Mouse (Mus musculus) liver, postnatal 0 days (tissue): Measurements from ENCODE around the gene Ptprq. TPM values are rescaled to one million over a fixed set of nuclear protein-coding genes. Genes with fewer than 3 reads are reported as not detected.

Experiments
- ATAC-seq: fragments of 200-750 bp; cut with Nextera tagmentation; 2 replicates; pipeline ENCODE4 v1.8.0; 2017; ENCODE audit warnings: mild to moderate bottlenecking, moderate library complexity
- DNase-seq: peaks from one replicate; pipeline ENCODE4 v3.0.0-alpha.2; 2016
- H3K27ac ChIP-seq: fragments of 300-500 bp; sonication (generic); 2 replicates; pipeline ENCODE4 v1.5.1; 2014; ENCODE audit warnings: antibody characterized with exemption, moderate library complexity, mild to moderate bottlenecking, low read depth
- H3K27me3 ChIP-seq: fragments of 300-500 bp; sonication (generic); 2 replicates; pipeline ENCODE4 v1.6.1; 2014; ENCODE audit warnings: low read length, control low read depth, mixed read lengths; ENCODE audit not compliant: insufficient read depth
- H3K36me3 ChIP-seq: fragments of 300-500 bp; sonication (generic); replicated peaks from 2 replicates; pipeline ENCODE4 v1.6.1; 2014; ENCODE audit warnings: mild to moderate bottlenecking, control low read depth, low read length, moderate library complexity, mixed read lengths; ENCODE audit not compliant: insufficient read depth
- H3K4me1 ChIP-seq: fragments of 300-500 bp; sonication (generic); 2 replicates; pipeline ENCODE4 v1.6.1; 2014; ENCODE audit warnings: antibody characterized with exemption, mild to moderate bottlenecking, control low read depth; ENCODE audit not compliant: insufficient read depth
- H3K4me2 ChIP-seq: fragments of 300-500 bp; sonication (generic); 2 replicates; pipeline ENCODE4 v1.6.1; 2014; ENCODE audit warnings: low read depth, mild to moderate bottlenecking, low read length, moderate library complexity, mixed read lengths
- H3K4me3 ChIP-seq: fragments of 300-500 bp; sonication (generic); 2 replicates; pipeline ENCODE4 v1.5.1; 2014; ENCODE audit warnings: low read depth, low read length
- H3K9ac ChIP-seq: fragments of 300-500 bp; sonication (generic); replicated peaks from 2 replicates; pipeline ENCODE4 v1.6.1; 2014; ENCODE audit warnings: mild to moderate bottlenecking, moderate library complexity
- H3K9me3 ChIP-seq: fragments of 300-500 bp; sonication (generic); 2 replicates; pipeline ENCODE4 v1.6.1; 2016; ENCODE audit warnings: mild to moderate bottlenecking, control low read depth, low read length, mixed read lengths
- CTCF ChIP-seq: sonication (generic); IDR thresholded peaks from 2 replicates; pipeline ENCODE4 v1.5.1; 2016; ENCODE audit warnings: antibody characterized with exemption, low read depth
- EP300 ChIP-seq: IDR thresholded peaks from 2 replicates; pipeline ENCODE4 v1.6.1; 2016; ENCODE audit warnings: antibody characterized with exemption, low read depth, mild to moderate bottlenecking
- WGBS: fragments of 180-500 bp; shearing (Covaris S2); extraction: QIAGEN DNeasy Blood & Tissue Kit; methylation state at CpG from one replicate; pipeline ENCODE4 v1.1.7; 2014; ENCODE audit not compliant: insufficient replicate concordance; 5-methylcytosine and 5-hydroxymethylcytosine counted together
- polyA plus RNA-seq: library from polyadenylated mRNA; unstranded; fragments of >200 nt; fragmentation: Nextera tagmentation; extraction: Ambion mirVana; gene quantifications from 2 replicates; pipeline ENCODE4 v1.2.1, GENCODE M21; 2015

Ptprq gene
- polyA plus RNA-seq, 1 experiment from 2014 or later: not detected

DNA sequence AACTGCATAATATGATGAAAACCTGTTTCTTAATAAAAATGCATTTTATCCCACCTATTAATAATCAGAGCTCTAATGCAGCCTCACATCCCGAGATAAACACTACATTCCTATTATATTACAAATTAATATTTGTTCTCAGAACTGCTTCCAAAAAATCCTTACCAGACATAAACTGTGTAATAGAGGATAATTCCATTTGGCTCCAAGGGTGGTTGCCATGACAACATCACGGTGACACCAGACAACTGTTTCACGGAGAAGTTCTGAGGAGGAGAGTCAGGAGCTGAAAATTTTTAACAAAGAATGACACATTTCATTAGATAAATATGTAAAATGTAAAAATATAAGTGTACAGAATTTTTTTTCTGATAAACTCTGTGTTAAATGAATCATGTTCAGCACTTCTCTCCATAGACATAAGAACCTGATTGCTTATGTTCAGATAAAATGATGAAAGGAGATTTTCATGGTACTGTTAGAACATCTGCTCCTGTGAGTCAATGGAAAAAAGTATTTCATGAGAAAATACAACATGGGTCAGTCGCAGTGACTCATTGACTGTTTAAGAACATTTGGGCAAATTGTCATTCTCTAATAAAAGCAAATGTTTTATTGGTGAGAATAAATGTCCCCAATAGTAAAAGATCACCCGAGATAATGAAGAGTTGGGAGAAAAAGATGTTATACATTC lies 57.3 kb downstream of the Ptprq start:
- Histone ChIP-seq H3K27me3 (no peaks in the 10 kb centered on the region), H3K36me3 (no peaks in the 10 kb centered on the region), H3K4me1 (no peaks in the 10 kb centered on the region), H3K9ac (no peak overlapping the region), H3K27ac (no peak overlapping the region), H3K4me2 (no peak overlapping the region), H3K4me3 (no peak overlapping the region), H3K9me3 (no peaks in the 10 kb centered on the region)
- 63% methylated on average over 5 of the region's 5 CpGs for WGBS
- ATAC-seq (no peak), DNase-seq (no peak)
- TF ChIP-seq CTCF (no peak), EP300 (no peak)

DNA sequence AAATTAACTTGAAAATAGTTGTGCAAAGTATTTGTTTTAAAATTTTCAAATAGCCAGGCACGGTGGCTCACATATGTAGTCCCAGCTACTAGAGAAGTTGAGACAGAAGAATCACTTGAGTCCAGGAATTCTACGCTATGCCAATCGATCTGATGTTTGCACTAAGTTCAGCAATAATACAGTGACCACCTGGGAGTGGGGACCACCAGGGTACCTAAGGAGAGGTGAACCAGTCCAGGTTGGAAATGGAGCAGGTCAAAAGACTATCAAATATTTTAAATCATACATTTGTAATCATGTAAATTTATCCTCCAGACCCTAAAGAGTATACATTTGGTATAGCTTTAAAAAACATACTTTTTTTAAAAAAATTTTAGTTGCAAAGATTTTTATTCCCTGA lies 57.9 kb downstream of the Ptprq start:
- Histone ChIP-seq H3K4me1 (no peaks in the 10 kb centered on the region), H3K9me3 (no peaks in the 10 kb centered on the region), H3K27me3 (no peaks in the 10 kb centered on the region), H3K9ac (no peak overlapping the region), H3K27ac (no peak overlapping the region), H3K4me2 (no peak overlapping the region), H3K4me3 (no peak overlapping the region), H3K36me3 (no peaks in the 10 kb centered on the region)
- WGBS: 86% methylated on average over 3 of the region's 3 CpGs
- TF ChIP-seq EP300 (no peak), CTCF (no peak)
- ATAC-seq: no peak
- DNase-seq: no peak

DNA sequence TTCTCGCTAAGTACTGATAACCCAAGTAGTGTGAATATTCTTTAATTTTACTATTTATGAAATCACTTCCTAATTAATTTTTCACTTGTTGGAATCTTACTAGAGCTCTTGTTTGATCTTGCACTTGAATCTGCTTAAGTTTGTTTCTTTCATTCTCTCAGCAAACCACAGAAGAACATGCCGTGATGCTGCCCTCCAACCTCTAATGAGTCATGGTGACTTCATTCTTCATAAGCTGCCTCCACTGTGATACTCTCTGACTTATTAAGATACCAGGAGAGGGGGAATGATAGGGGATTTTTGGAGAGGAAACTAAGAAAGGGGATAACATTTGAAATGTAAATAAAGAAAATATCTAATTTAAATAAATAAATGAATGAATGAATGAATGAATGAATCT lies 60.7 kb downstream of the Ptprq start:
- WGBS: 84% methylated on average over 2 of the region's 2 CpGs
- DNase-seq: no peak
- no peaks in the 10 kb centered on the region for H3K9me3 ChIP-seq
- no peak for ATAC-seq
- no peak for TF ChIP-seq EP300
- no peak for TF ChIP-seq CTCF
- no peak overlapping the region for H3K9ac ChIP-seq
- no peaks in the 10 kb centered on the region for H3K27me3 ChIP-seq
- H3K27ac ChIP-seq: no peak overlapping the region
- no peak overlapping the region for H3K4me3 ChIP-seq
- H3K4me2 ChIP-seq: no peak overlapping the region
- H3K36me3 ChIP-seq: no peaks in the 10 kb centered on the region
- H3K4me1 ChIP-seq: no peaks in the 10 kb centered on the region

DNA sequence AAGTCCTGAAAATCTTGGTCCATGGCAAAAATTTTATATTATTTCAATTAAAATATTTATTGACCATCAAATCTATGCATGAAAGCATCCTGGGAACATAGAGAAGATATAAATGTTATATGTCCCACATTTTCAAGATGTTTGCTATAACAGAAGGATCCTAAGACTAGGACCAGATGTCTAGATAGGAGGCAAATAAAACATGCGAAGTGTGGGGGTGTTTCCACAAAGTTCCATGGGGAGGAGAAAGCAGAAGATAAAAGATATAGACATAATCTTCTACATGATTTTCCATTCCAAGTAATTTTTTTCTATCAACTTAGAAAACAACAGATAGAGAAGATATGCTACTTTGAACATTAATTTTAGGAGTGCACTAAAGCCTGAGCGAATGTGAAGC lies 70.2 kb downstream of the Ptprq start:
- DNase-seq: no peak
- H3K36me3 ChIP-seq: no peaks in the 10 kb centered on the region

DNA sequence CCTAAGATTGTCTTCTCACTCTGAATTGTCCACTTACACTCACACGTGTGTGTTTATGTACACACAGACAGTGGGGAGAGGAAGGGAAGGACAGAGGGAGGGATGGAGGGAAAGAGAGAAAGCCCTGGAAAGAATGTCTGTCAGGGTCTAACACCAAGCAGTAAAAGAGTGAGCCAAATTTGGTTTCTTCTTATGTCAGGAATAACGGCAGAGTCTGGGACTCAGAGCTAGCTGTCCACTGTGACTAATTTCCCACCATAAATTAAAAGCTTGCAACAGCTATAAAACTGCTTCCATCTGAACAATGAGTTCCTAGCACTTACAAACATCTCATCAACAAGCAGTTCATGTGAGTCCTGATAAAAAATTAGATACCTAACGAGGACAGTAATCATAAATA lies 91.7 kb downstream of the Ptprq start:
- WGBS: 55% methylated on average over 3 of the region's 3 CpGs
- TF ChIP-seq EP300 (no peak), CTCF (no peak)
- DNase-seq: no peak

More for the DNA sequence above, 70.2 kb downstream of the Ptprq start:
- no peak overlapping the region for H3K9ac ChIP-seq
- no peaks in the 10 kb centered on the region for H3K27me3 ChIP-seq
- WGBS: 83% methylated on average over 2 of the region's 2 CpGs
- no peaks in the 10 kb centered on the region for H3K4me1 ChIP-seq
- ATAC-seq: no peak
- no peaks in the 10 kb centered on the region for H3K9me3 ChIP-seq
- TF ChIP-seq EP300: no peak
- no peak overlapping the region for H3K4me3 ChIP-seq
- no peak overlapping the region for H3K27ac ChIP-seq
- H3K4me2 ChIP-seq: no peak overlapping the region

DNA sequence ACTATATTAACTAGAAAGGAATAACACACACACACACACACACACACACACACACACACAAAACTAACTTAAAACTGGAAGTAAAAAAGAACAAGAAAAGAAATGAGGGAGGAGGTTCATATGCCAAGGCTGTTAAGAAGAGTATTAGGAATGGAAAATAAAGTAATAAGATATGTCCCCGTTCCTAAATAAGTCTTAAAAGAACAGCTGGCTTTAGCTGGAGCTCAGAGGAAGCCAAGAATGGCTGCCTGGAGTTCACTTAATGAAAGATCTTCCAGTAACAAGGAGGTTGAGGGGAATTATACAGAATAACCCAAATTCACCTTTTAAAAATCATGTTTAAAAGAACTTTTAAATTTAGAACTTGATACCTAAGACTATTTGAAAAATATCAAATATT lies 93.2 kb downstream of the Ptprq start:
- no peaks in the 10 kb centered on the region for H3K27me3 ChIP-seq
- H3K4me2 ChIP-seq: no peak overlapping the region
- no peak overlapping the region for H3K9ac ChIP-seq
- WGBS: 66% methylated on average over 1 of the region's 1 CpGs
- no peak for ATAC-seq
- H3K27ac ChIP-seq: no peak overlapping the region
- TF ChIP-seq EP300: no peak
- TF ChIP-seq CTCF: no peak
- no peaks in the 10 kb centered on the region for H3K4me1 ChIP-seq
- no peaks in the 10 kb centered on the region for H3K9me3 ChIP-seq
- DNase-seq: no peak
- no peak overlapping the region for H3K4me3 ChIP-seq
- H3K36me3 ChIP-seq: no peaks in the 10 kb centered on the region

More for the DNA sequence above, 91.7 kb downstream of the Ptprq start:
- no peaks in the 10 kb centered on the region for H3K27me3 ChIP-seq
- H3K4me1 ChIP-seq: no peaks in the 10 kb centered on the region
- no peak overlapping the region for H3K9ac ChIP-seq
- no peak overlapping the region for H3K27ac ChIP-seq
- H3K4me3 ChIP-seq: no peak overlapping the region
- no peaks in the 10 kb centered on the region for H3K36me3 ChIP-seq
- no peaks in the 10 kb centered on the region for H3K9me3 ChIP-seq
- ATAC-seq: no peak
- H3K4me2 ChIP-seq: no peak overlapping the region
